Mouse (Mus musculus): Measurements from ENCODE around the gene Simc1. TPM values are rescaled to one million over a fixed set of nuclear protein-coding genes. Genes with fewer than 3 reads are reported as not detected.

Simc1 gene
- polyA plus RNA-seq, 1 experiment from 2014 or later: 2.8 TPM

- Histone ChIP-seq H3K27ac (replicated peaks) (peak within 1 kb of the TSS; percentile 92), H3K36me3 (ENCODE audit: control insufficient read depth, insufficient read depth, low read length) (peaks cover 5% of the 10 kb centered on the region; the same call in 1 of the 2 replicates), H3K9ac (ENCODE audit: low read length) (peak within 1 kb of the TSS; percentile 88), H3K27me3 (ENCODE audit: control insufficient read depth, insufficient read depth, low read length) (no peaks in the 10 kb centered on the region), H3K9me3 (ENCODE audit: control insufficient read depth, low read length) (no peaks in the 10 kb centered on the region), H3K4me3 (ENCODE audit: low read depth, low read length) (peak within 1 kb of the TSS; percentile 76), H3K4me2 (replicated peaks; ENCODE audit: low read depth) (peak within 1 kb of the TSS; percentile 79), H3K4me1 (replicated peaks; ENCODE audit: control insufficient read depth, insufficient read depth) (no peaks in the 10 kb centered on the region)
- ATAC-seq (ENCODE audit: low FRiP score, low TSS enrichment) (peak; percentile 97), DNase-seq (ENCODE audit: low spot score) (peak; percentile 99)
- TF ChIP-seq EP300 (optimal IDR thresholded peaks at IDR 0.05): no peak
- TF ChIP-seq CTCF (IDR thresholded peaks at IDR 0.05; ENCODE audit: low read depth): no peak
- under 1% methylated on average over 49 of the region's 51 CpGs for WGBS
These were observed 86.7 kb downstream of the Simc1 start, which contains the start of the genes Nop16 and Higd2a for GRCm38 (mm10) chr13:54589996-54590951. Nop16 (minus strand) TSS chr13:54590090. Higd2a (plus strand) TSS chr13:54590207.

DNA sequence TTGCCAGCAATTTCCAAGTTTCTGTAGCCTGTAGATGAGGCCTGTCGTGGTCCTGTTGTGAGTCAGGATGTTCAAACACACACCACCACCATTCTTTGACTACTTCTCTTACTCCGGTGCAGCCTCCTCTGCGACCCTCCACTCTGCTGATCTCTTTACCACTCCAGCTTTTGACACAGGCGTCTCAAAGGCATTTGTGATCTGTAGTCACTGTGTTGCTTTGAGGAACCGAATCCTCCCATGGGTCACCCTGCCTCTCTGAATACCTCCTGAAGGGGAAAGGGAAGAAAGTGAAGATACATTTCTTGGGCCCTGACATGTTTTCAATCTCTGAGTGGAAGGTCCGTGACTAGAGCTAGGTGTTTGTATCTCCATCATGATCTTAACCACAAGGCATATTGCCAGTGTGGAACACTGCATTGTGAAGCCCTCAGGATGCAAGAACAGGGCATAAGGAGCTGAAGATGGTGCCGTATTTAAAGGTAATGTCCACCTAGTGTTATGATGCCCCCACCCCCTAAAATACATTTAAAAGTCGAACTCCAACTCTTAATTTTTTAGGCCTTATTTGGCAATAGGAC, 88.3 kb downstream of the Simc1 start:
- TF ChIP-seq EP300 (optimal IDR thresholded peaks at IDR 0.05) (no peak), CTCF (IDR thresholded peaks at IDR 0.05; ENCODE audit: low read depth) (no peak)
- DNase-seq (ENCODE audit: low spot score) (no peak), ATAC-seq (ENCODE audit: low FRiP score, low TSS enrichment) (no peak)
- H3K27ac ChIP-seq (replicated peaks): no peak overlapping the region
- no peaks in the 10 kb centered on the region for H3K36me3 ChIP-seq (ENCODE audit: control insufficient read depth, insufficient read depth, low read length)
- H3K4me1 ChIP-seq (replicated peaks; ENCODE audit: control insufficient read depth, insufficient read depth): no peaks in the 10 kb centered on the region
- no peak overlapping the region for H3K9ac ChIP-seq (ENCODE audit: low read length)
- no peaks in the 10 kb centered on the region for H3K27me3 ChIP-seq (ENCODE audit: control insufficient read depth, insufficient read depth, low read length)
- no peak overlapping the region for H3K4me2 ChIP-seq (replicated peaks; ENCODE audit: low read depth)
- no peak overlapping the region for H3K4me3 ChIP-seq (ENCODE audit: low read depth, low read length)
- 87% methylated on average over 8 of the region's 8 CpGs for WGBS
- no peaks in the 10 kb centered on the region for H3K9me3 ChIP-seq (ENCODE audit: control insufficient read depth, low read length)

- Histone ChIP-seq H3K4me2 (replicated peaks; ENCODE audit: low read depth) (no peak overlapping the region), H3K4me1 (replicated peaks; ENCODE audit: control insufficient read depth, insufficient read depth) (no peaks in the 10 kb centered on the region), H3K4me3 (ENCODE audit: low read depth, low read length) (no peak overlapping the region), H3K9ac (ENCODE audit: low read length) (no peak overlapping the region), H3K27me3 (ENCODE audit: control insufficient read depth, insufficient read depth, low read length) (no peaks in the 10 kb centered on the region), H3K9me3 (ENCODE audit: control insufficient read depth, low read length) (no peaks in the 10 kb centered on the region), H3K36me3 (ENCODE audit: control insufficient read depth, insufficient read depth, low read length) (no peaks in the 10 kb centered on the region; the same call in 1 of the 2 replicates), H3K27ac (replicated peaks) (no peak overlapping the region)
- DNase-seq (ENCODE audit: low spot score): no peak
- 84% methylated on average over 11 of the region's 11 CpGs for WGBS
- TF ChIP-seq EP300 (optimal IDR thresholded peaks at IDR 0.05) (no peak), CTCF (IDR thresholded peaks at IDR 0.05; ENCODE audit: low read depth) (no peak)
- no peak for ATAC-seq (ENCODE audit: low FRiP score, low TSS enrichment)
These were observed 90.0 kb downstream of the Simc1 start for GRCm38 (mm10) chr13:54593617-54594016.

DNA sequence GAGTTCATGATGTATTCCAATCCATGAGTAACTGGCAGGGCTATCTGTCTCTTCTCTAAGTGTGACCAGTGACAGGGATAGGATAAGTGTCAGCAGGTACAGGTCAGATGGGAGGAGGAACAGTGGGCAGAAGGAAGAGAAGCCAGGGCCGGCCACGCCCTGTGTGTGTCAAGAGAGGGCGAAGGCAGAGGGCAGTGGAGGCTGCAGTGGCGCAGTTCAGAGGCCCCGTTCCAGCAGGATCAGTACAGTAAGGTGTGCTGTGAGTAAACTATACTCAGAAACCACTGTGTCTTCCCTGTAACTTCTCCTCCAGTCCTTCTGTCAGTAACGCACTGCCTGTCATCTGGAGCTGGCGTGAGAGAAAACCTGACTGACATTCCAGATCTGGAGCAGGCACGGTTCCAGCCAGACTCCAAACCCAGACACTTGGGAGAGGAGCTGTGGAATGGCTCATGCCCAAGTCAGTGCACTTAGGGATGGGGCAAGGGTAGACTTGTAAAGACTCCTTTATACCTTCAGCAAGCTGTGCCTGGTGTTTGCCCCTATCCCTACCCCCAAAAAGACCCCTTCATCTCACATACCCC, 92.6 kb downstream of the Simc1 start:
- Histone ChIP-seq H3K4me2 (replicated peaks; ENCODE audit: low read depth) (no peak overlapping the region), H3K27ac (replicated peaks) (no peak overlapping the region), H3K4me3 (ENCODE audit: low read depth, low read length) (no peak overlapping the region), H3K9me3 (ENCODE audit: control insufficient read depth, low read length) (no peaks in the 10 kb centered on the region), H3K27me3 (ENCODE audit: control insufficient read depth, insufficient read depth, low read length) (no peaks in the 10 kb centered on the region), H3K9ac (ENCODE audit: low read length) (no peak overlapping the region), H3K4me1 (replicated peaks; ENCODE audit: control insufficient read depth, insufficient read depth) (no peaks in the 10 kb centered on the region), H3K36me3 (ENCODE audit: control insufficient read depth, insufficient read depth, low read length) (peaks cover 3% of the 10 kb centered on the region; the same call in 1 of the 2 replicates)
- WGBS: 60% methylated on average over 8 of the region's 8 CpGs
- DNase-seq (ENCODE audit: low spot score): peak; percentile 54
- TF ChIP-seq CTCF (IDR thresholded peaks at IDR 0.05; ENCODE audit: low read depth) (peak; percentile 8; the same call in 1 of the 2 replicates), EP300 (optimal IDR thresholded peaks at IDR 0.05) (no peak)
- peak; percentile 57; the same call in 1 of the 2 replicates for ATAC-seq (ENCODE audit: low FRiP score, low TSS enrichment)

DNA sequence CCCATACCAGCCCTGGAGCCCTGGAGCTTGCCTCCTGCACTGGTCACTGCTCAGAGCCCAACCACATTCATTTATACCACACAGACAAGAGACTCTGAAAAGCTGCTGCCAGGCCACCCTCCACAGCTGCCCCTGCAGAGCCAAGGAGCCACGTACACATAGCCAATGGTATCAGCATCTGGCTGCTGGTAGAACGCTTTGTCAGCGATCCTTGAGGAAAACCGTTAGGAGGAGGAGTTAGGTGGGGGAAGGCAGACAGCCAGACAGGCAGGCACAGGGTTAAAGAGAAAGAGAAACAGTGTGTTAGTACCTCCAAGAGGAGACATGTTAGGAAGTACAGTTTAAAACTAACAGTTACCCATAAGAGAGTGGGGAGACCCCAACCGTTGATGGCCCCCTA, 93.3 kb downstream of the Simc1 start:
- DNase-seq (ENCODE audit: low spot score) (no peak), ATAC-seq (ENCODE audit: low FRiP score, low TSS enrichment) (no peak)
- Histone ChIP-seq H3K36me3 (ENCODE audit: control insufficient read depth, insufficient read depth, low read length) (peaks cover 3% of the 10 kb centered on the region; the same call in 1 of the 2 replicates), H3K4me2 (replicated peaks; ENCODE audit: low read depth) (no peak overlapping the region), H3K9ac (ENCODE audit: low read length) (no peak overlapping the region), H3K9me3 (ENCODE audit: control insufficient read depth, low read length) (no peaks in the 10 kb centered on the region), H3K4me1 (replicated peaks; ENCODE audit: control insufficient read depth, insufficient read depth) (no peaks in the 10 kb centered on the region), H3K27ac (replicated peaks) (no peak overlapping the region), H3K4me3 (ENCODE audit: low read depth, low read length) (no peak overlapping the region), H3K27me3 (ENCODE audit: control insufficient read depth, insufficient read depth, low read length) (no peaks in the 10 kb centered on the region)
- 56% methylated on average over 5 of the region's 5 CpGs for WGBS
- TF ChIP-seq EP300 (optimal IDR thresholded peaks at IDR 0.05) (no peak), CTCF (IDR thresholded peaks at IDR 0.05; ENCODE audit: low read depth) (no peak)
